Mouse (Mus musculus) kidney, adult 8-10 months (tissue): ENCODE measurements at regions not wholly inside any gene's neighbourhood (a gene's known extent, or its start where the extent isn't known, plus 50 kb on each side); places are given as distances from the start of the nearest gene placed in this dataset.

Source experiments
- DNase-seq, 2 experiments: peaks; one replicate each; pipeline ENCODE4 v3.0.0; 2022

DNA sequence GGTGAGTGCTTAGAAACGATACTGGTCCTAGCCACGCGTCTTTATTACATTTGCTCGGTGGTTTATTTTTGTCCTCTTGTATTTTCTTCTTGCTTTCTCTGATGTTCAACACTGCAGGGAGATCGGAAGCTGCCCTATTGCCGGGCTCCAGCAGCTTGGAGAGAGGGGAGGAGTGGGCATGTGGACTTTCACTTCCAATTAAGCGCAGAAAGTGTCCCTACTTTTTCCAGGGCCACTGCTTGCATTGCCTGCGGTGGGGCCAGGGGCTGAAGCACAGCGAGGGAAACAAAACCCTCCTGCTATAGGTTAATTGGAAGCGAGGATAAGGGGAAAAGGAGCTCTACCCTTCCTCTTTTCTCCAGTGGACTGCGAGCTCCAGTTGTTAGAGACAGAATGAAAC is 114.4 kb upstream of the Cdh6 start:
- no peak for DNase-seq

DNA sequence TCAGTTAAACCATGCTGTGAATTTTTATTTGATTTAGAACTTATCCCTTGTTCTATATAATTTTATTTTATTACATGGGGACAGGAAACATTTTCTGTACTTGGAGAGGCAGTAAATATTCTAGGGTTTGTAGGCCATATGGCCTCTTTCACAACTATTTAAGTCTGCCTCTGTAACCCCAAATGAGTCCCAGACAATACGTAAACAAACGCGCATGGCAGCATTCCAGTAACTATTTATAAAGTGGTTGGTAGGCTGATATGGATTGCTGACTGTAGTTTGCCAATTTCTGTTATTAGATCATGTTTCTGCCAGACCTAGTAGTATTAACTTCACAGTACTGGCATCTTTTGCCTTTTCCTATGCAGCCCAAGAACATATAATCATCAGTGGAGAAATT is 111.9 kb upstream of the Cdh6 start:
- no peak for DNase-seq

DNA sequence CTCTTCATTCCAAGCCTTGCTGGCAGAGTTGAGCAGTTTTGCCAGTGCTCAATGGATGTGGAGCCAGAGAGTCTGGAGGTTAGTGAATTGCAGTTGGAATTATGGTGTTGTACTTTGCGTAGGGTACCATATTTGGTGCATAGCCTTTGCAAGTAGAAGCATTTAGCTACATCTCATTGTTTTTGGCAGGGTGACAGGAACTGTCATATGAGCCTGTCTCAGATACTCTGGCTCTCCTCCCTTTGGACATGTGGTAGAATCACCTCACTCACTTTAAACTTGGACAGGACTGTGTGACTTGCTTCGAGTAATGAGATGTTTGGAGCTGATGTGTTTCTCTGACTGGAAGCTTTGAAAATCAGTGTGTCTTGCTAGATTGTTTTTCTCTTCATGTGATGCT is 110.7 kb upstream of the Cdh6 start:
- DNase-seq, result no peak

DNA sequence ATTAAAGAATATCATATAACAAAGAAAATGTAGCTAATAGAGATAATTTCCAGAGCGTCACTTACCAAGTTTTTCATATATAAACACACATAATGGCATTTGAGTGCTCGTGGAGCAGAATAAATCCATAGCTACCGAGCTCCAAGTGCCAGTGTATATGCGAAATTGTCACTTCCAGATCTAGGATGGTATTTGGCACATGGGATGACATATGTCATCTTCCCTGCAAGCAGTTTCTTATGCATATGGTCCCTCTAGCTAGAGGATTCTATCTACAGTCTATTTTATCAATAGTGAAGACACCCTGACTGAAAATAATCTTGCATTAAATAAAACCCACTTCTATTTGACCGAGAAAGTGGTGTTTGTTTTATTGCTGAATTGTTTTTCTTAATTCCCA is 109.6 kb upstream of the Cdh6 start:
- no peak for DNase-seq

DNA sequence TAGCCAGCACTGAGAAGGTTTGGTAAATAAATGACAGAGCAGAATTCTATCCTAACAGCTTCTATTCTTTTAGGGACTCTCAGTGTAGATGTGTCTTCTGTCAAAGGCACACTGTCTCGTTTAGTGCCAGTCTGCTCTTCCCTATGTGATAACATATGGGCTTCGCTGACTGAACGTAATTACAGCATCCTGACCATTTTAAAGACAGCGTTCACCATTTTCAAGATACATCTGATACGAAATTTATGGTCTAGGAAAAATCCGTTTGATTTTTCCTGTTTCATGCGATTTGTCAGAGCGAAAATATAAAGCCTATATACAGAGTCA is 103.4 kb upstream of the Cdh6 start:
- DNase-seq, result no peak

DNA sequence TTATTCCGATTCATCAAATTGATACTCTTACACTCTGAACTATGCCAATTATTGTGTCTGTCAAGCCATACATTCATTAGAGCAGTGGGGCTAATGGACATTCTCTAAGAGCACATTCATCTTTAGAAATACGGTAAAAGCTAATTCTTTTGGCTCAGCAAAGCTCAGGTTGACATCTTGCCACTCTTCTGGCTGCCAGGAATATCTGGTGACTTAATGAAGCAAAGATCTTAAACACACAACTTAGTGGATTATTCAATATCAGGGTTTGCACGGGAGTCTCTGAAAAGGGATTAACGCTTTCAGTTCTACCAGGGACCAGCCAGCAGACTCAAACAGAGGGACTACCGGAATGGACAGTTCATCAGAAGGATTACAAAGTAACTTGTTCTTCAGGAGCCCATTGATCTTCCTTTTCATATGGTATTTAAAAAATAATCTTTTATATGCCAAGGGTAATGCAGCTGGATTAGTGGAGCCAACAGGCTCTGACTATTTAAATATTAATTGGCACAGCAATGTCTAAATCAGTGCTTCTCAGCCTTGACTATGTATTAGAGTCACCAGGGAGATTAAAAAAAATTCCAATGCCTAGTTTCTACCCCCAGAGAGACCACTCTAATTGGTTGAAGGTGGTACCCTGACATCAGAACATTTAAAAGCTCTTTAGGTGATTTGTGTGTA is 102.9 kb upstream of the Cdh6 start:
- DNase-seq, result no peak

DNA sequence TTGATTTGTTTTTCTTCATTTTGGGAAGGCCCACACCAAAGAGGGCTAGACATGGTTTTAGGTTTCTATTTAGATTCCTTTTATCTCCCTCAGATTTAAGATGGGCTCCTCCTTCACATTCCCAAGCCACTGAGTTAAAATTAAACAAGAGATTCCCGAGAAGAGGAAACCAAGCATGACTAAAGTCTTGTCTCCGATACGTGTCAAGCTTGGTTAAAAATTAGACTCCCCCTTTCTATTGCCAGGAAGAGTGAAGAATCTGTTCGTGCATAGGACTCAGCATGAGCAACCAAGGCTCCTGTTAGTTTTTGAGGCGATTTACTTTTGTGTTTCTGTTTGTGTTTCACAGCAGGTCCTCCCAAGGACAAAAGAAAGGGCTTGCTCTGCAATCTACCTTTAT is 101.9 kb upstream of the Cdh6 start:
- DNase-seq, result peak; percentile 17 to 54

DNA sequence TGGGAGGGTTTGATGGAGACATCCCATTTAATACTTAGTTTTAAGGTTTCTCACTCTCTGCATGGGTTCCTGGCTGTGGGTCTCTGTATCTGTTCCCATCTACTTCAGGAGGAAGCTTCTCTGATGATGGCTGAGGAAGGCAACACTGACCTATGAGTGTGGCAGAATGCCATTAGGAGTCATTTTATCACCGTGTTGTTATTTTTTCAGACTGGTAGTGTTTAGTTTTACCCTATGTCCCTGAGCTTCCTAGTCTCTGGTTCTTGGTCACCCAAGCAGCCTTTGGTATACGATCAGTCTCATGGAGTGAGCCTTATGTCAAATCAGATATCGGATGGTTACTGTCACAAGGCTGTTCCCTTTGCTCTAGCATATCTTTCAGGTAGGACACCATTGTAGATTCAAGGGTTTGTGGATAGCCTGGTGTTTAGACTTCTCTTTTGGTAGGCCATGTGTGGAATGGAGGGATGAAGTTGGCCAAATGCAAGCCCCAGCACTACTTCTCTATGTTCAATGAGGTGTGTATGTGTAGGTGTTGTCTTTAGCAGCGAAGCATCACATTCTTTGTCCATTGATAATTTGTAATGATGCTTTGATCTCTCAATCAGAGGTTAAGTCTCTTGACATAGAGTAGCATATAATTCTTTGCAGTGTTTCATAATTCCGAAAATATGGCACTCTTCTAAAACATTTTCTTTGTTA is 101.0 kb upstream of the Cdh6 start:
- DNase-seq, result no peak

DNA sequence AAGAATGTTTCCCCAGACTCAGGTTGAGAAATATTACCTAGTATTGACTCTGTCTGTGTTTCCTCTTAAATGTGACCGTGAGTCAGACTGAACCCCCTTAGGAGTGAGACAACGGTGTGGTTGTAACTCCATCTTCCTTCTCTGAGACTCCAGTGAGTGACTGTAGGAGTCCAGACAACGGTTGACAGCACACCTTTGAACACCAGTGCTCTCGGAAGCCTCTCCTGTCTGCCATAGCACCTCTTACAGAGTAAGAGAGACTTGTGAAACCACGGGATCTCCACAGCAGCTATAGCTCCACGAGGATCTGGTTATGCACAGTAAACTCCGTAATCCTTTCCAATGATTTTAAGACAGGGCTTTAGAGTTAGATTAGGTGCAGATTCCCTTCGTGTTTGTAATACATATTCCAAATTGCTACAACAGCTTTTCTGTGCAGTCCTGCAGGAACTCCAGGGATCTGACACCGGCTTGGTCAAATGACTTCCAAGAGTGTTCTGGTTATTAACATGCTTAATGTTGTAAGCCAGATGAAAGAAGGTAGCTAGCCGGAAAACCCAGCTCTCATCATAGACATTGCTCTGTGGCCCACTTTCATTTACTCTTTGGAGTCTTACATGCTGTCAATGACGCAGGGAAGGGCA is 72.7 kb upstream of the Cdh6 start:
- no peak for DNase-seq

DNA sequence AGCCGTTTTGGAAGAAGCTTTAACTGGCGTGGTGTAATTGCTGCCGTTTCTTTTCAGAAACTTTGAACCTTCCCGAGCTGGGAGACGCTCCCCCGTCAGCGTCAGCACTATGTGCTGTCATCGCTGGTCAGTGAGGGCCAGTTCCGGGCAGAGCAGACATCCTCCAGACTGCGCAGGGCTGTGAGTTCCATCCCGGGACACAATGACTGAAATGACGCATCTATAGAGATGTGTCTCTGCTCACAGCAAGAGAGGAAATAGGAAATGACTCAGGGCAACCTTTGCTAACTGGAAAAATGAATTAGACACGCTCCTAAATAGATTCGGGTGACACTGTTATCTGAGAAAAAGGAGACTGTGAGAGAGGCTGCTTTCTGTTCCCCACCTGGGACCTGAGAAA is 70.8 kb upstream of the Cdh6 start:
- peak in 1 of 2 experiments; percentile 1 for DNase-seq

DNA sequence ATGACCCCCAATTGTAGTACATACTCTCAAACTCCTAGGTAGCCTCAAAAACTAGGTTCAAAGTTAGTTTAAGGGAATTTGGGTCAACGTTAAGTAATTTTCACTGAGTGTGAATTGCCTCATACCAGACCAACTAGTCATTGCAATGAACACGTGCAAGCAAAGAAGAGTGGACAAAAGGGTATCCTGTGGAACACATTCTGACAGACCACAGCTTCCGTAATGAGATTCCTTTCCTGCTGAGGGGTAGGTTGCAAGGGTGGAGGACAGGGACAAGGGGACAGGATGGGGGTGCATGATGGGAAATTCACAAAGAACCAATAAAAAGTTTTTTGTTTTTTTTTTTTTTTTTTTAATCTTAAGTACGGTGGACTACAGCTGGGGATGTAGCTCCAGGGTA is 70.1 kb upstream of the Cdh6 start:
- DNase-seq, result no peak

DNA sequence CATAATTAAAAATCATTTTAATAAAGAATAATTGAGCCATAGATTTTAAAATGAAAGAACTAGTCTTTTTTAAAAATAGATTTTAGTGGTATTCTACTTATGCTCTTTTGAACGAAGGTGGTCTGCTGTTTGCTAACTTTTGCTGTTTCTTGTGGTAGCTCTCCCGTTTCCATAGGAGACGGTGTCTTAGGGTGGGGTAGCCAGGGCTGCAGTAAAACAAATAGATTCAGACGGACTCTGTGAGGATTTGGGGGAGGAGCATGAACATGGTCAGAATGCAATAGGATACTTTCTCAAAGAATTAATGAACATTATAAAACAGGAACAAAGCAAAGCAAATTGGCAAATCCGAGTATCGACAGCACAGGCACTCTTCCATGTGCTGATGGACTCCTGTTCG is 67.5 kb upstream of the Cdh6 start:
- no peak for DNase-seq

DNA sequence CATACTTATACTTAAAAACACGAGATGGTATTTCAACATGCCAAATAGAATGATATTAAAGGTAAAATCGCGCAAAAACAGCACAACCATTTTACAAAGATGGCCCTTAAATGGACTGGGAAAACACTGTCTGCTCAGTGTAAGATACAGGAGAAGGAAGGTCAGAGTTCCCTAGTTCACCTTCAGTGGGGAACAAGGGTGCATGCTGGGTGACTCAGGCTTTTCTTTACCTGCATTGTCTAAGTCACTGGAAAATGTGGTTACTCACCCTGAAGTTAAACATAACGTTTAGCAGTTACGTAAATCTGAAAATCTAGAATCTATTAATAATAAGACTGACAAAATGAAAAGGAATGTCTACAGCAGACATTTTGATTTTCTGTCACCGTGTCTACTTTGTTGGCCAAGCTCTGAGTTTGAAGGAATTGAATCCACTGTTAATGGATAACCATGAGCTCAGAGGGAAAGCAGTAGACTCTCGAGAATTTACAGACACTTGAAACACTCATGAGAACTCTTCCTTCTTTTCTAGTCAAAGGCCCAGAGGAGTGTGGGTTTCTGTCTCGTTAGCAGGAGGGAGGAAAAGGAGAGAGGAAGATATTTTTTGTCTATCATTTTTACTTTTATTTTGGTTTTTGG is 63.5 kb upstream of the Cdh6 start:
- no peak for DNase-seq

DNA sequence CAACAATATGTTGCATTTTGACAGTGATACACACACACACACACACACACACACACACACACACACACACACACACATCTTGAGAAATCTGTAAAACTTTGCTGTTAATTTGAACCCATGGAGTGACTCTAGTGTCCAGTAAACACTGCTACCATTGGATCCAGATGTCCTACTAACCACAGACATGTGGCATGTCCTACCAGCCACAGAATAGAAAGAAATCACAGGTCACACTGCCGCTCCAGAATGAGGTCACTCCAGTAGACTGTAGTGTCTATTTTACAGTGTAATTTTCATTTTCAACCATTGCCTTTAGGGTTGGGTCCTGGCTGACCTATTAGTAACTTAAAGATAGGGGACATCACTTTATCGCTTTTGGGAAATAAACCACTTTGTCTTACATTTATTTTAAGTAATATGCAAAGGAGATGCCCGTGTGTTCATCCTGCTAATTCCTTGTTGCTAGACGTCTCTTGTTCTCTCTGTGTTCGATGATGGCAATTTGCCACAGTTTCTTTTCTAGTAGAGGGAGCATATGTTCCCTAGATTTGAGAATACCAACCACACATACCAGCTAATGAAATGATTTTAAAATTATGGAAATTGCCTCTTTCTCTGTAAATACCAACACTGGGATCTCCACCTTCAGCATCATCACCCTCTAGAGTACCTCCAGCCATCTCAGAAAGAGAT is 59.2 kb upstream of the Cdh6 start:
- DNase-seq, result no peak

DNA sequence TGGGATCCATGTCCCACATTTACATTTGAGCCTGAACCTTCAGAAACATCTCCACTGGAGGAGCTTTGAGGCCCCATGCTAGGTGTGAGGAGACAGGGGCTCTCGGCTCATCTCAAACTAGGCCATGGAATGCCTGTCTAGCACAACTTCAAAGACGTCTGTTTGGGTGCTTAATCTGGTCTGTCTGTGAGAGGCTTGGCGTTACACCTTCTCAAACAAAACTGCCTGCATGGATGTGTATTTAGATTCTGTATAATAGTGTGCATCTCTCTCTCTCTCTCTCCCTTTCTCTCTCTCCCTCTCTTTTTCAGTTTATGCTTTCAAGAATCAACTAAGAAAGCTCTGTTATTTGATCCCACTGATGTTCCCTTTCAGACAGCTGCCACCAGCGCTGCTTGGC is 58.1 kb upstream of the Cdh6 start:
- DNase-seq, result no peak

DNA sequence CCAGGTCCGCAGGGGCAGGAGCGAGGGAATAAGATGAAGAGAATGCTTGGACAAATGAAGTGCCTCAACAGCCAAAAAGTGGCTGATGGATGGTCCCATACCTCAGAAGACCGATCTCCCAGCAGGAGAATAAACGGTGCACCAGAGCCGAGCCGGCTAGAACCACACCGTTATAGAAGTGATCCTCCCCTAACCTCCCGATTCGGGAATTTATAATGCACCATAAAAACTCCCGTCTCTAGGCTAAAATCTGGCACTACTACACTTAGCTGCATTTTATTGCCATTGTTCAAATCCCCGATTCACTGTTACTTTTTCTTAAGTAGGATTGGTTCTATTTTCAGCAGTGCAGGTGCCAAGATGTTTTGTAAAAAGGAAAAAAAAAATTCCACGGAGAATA is 54.6 kb upstream of the Cdh6 start:
- DNase-seq, result no peak
